Mouse (Mus musculus) neural tube, embryonic 12.5 days (tissue): ENCODE measurements at regions not wholly inside any gene's neighbourhood (a gene's known extent, or its start where the extent isn't known, plus 50 kb on each side); places are given as distances from the start of the nearest gene placed in this dataset. TPM values are rescaled to one million over a fixed set of nuclear protein-coding genes. Genes with fewer than 3 reads are reported as not detected.

ENCODE experiments used
- microRNA-seq: library from miRNA; unstranded; fragments of <30 nt; microRNA quantifications from one replicate; pipeline ENCODE4, GENCODE M21; 2017

Small RNAs in the stretch of these regions (microRNA-seq; reads per million reads assigned to microRNA genes)
- not detected for gene Gm24369
